ENCODE assay signal across 13 mouse cellular contexts in genomic region chr11:105911149-105911548, GRCm38 (mm10). TPM values are rescaled to one million over a fixed set of nuclear protein-coding genes. Genes with fewer than 3 reads are reported as not detected.
DNase-seq lines count a peak whose midpoint lies in the region; ATAC-seq and TF ChIP-seq lines count a peak whose summit lies in the region.
"Had no signal": no experiment of that assay in that cellular context is flagged by ENCODE, and none has a peak within 500 bp of the region (broad histone marks: within the 10 kb centered on the region; RNA-seq: fewer than 3 reads in every experiment).

No protein-coding gene starts in this region.

- H3K27me3 ChIP-seq in forebrain, embryonic 12.5 days = no peaks in the 10 kb centered on the region
- no peaks in the 10 kb centered on the region for H3K27me3 ChIP-seq in forebrain, embryonic 10.5 days (ENCODE audit: poor library complexity, severe bottlenecking)
- no peaks in the 10 kb centered on the region for H3K27me3 ChIP-seq in neural tube, embryonic 13.5 days
- H3K27me3 ChIP-seq: heart, embryonic 12.5 days; heart, embryonic 15.5 days had no signal

- H3K9ac ChIP-seq in forebrain, embryonic 12.5 days = no peak overlapping the region
- H3K9ac ChIP-seq in neural tube, embryonic 13.5 days = no peak overlapping the region
- H3K9ac ChIP-seq: heart, embryonic 12.5 days; heart, embryonic 15.5 days had no signal

- no peak overlapping the region for H3K4me2 ChIP-seq in forebrain, embryonic 12.5 days
- no peak overlapping the region for H3K4me2 ChIP-seq in neural tube, embryonic 13.5 days
- H3K4me2 ChIP-seq: heart, embryonic 12.5 days; heart, embryonic 15.5 days had no signal

- no peaks in the 10 kb centered on the region for H3K36me3 ChIP-seq in forebrain, embryonic 12.5 days (replicated peaks)
- H3K36me3 ChIP-seq in forebrain, embryonic 10.5 days (replicated peaks) = no peaks in the 10 kb centered on the region
- peaks cover 50% of the 10 kb centered on the region for H3K36me3 ChIP-seq in neural tube, embryonic 13.5 days

- TF ChIP-seq CTCF in left cerebral cortex, adult 2 months (IDR thresholded peaks at IDR 0.05) = no peak

- no peaks in the 10 kb centered on the region for H3K4me1 ChIP-seq in forebrain, embryonic 12.5 days
- H3K4me1 ChIP-seq in forebrain, embryonic 10.5 days = no peaks in the 10 kb centered on the region
- no peaks in the 10 kb centered on the region for H3K4me1 ChIP-seq in neural tube, embryonic 13.5 days (replicated peaks)
- H3K4me1 ChIP-seq: heart, embryonic 12.5 days had no signal

- no peak overlapping the region for H3K4me3 ChIP-seq in forebrain, embryonic 12.5 days (replicated peaks)
- no peak overlapping the region for H3K4me3 ChIP-seq in forebrain, embryonic 10.5 days
- no peak overlapping the region for H3K4me3 ChIP-seq in left cerebral cortex, adult 2 months
- H3K4me3 ChIP-seq in neural tube, embryonic 13.5 days = no peak overlapping the region
- H3K4me3 ChIP-seq: heart, embryonic 12.5 days; heart, embryonic 15.5 days had no signal

- intact Hi-C loops in left cerebral cortex, adult 2 months (cut with DNase I) = loop anchor here (1.0 to 10.0 kb wide), 5 partner anchors 226 to 639 kb away; no protein-coding TSS in a partner anchor
- intact Hi-C loops in left cerebral cortex, postnatal 25 days (cut with DNase I) = loop anchor here (5.0 kb wide), 5 partner anchors 224 to 644 kb away; no protein-coding TSS in a partner anchor

- ATAC-seq in forebrain, embryonic 12.5 days (ENCODE audit: low FRiP score) = 0 out of 2 replicates have a peak, but pooled peaks have one; percentile 9
- ATAC-seq in neural tube, embryonic 13.5 days (ENCODE audit: low read depth) = 0 out of 2 replicates have a peak, but pooled peaks have one; percentile 43
- ATAC-seq: activated CD4-positive, CD25-positive, alpha-beta regulatory T cell, adult 4 months; inflammation-experienced regulatory T-cells, adult 6 months had no signal

- no peak overlapping the region for H3K27ac ChIP-seq in forebrain, embryonic 12.5 days
- no peak overlapping the region for H3K27ac ChIP-seq in forebrain, embryonic 10.5 days
- H3K27ac ChIP-seq in left cerebral cortex, adult 2 months = peak overlapping the region; percentile 36; the same call in 1 of the 2 replicates
- no peak overlapping the region for H3K27ac ChIP-seq in neural tube, embryonic 13.5 days (replicated peaks)
- H3K27ac ChIP-seq: heart, embryonic 15.5 days had no signal

- DNase-seq in forebrain, embryonic 10.5 days (ENCODE audit: extremely low spot score, low spot score) = no peak
- peak; percentile 80 for DNase-seq in heart, adult 11 months
- DNase-seq in heart, adult 8-10 months (ENCODE audit: low spot score) = no peak
- DNase-seq in left cerebral cortex, adult 2 months (ENCODE audit: extremely low spot score in 1 of 2, low spot score in 2 of 2) = no peak
- no peak for DNase-seq in left cerebral cortex, postnatal 25 days (ENCODE audit: low spot score in 2 of 2)
- no peak for DNase-seq in neural tube, embryonic 10.5 days (ENCODE audit: extremely low spot score, low spot score)

- H3K9me3 ChIP-seq in forebrain, embryonic 12.5 days = no peaks in the 10 kb centered on the region
- H3K9me3 ChIP-seq in forebrain, embryonic 10.5 days = no peaks in the 10 kb centered on the region
- H3K9me3 ChIP-seq in neural tube, embryonic 13.5 days = no peaks in the 10 kb centered on the region
- H3K9me3 ChIP-seq: heart, embryonic 12.5 days; heart, embryonic 15.5 days had no signal

RNA-seq across cellular contexts. Expression of gene Cyb561, which starts 42.0 kb away (rescaled TPM):
- polyA plus RNA-seq in forebrain, embryonic 12.5 days (2016; fragmentation: Nextera tagmentation; extraction: Ambion mirVana) = 13.2 and 14.6 TPM in 2 replicates
- 14.5 and 15.4 TPM in 2 replicates for polyA plus RNA-seq in forebrain, embryonic 10.5 days (2016; fragmentation: Nextera tagmentation; extraction: Ambion mirVana)
- total RNA-seq in heart, adult 8-10 months (2022) = 10 to 100 TPM in 1 of 4 experiments, 1 to 10 TPM in 3; 7.5 to 11.0 (median 8.7) TPM
- total RNA-seq in left cerebral cortex, adult 2 months (2021) = 10 to 100 TPM; 87.9 to 92.8 TPM
- total RNA-seq in left cerebral cortex, postnatal 25 days (2021) = 10 to 100 TPM; 85.8 to 88.9 TPM
- 27.6 and 29.8 TPM in 2 replicates for polyA plus RNA-seq in neural tube, embryonic 13.5 days (2015; fragmentation: Nextera tagmentation; extraction: Ambion mirVana)

RNA-seq across cellular contexts. Expression of gene Ace, which starts 56.6 kb away (rescaled TPM):
- 0.60 and 0.78 TPM in 2 replicates for polyA plus RNA-seq in forebrain, embryonic 12.5 days (2016; fragmentation: Nextera tagmentation; extraction: Ambion mirVana)
- 0.28 and 0.74 TPM in 2 replicates for polyA plus RNA-seq in forebrain, embryonic 10.5 days (2016; fragmentation: Nextera tagmentation; extraction: Ambion mirVana)
- 10 to 100 TPM; 13.9 to 25.6 (median 19.4) TPM for total RNA-seq in heart, adult 8-10 months (2022)
- total RNA-seq in left cerebral cortex, adult 2 months (2021) = 10 to 100 TPM in 1 of 2 experiments, 1 to 10 TPM in 1; 9.1 to 13.0 TPM
- 10 to 100 TPM; 10.9 to 12.2 TPM for total RNA-seq in left cerebral cortex, postnatal 25 days (2021)
- 2.0 and 2.4 TPM in 2 replicates for polyA plus RNA-seq in neural tube, embryonic 13.5 days (2015; fragmentation: Nextera tagmentation; extraction: Ambion mirVana)
- total RNA-seq: granulocyte monocyte progenitor cell, adult 5-6 weeks had no signal
- polyA plus RNA-seq: inflammation-experienced regulatory T-cells, adult 6 months had no signal

Comparison
In these comparisons a context has a peak if more than half of its experiments do, and no peak if none do; other contexts are left out.
1. RNA of gene Cyb561, which starts 42.0 kb away (total RNA-seq): 87.9 to 92.8 TPM in left cerebral cortex, adult 2 months and 85.8 to 88.9 TPM in left cerebral cortex, postnatal 25 days; 7.5 to 11.0 TPM in heart, adult 8-10 months; every median in the first group is over 4 times any median in the second.